Mouse (Mus musculus) layer of hippocampus, adult 2 months (tissue): ENCODE measurements at regions not wholly inside any gene's neighbourhood (a gene's known extent, or its start where the extent isn't known, plus 50 kb on each side); places are given as distances from the start of the nearest gene placed in this dataset.

Experiments
- DNase-seq, 2 experiments: peaks; one replicate each; pipeline ENCODE4 v3.0.0; 2022; ENCODE audit warnings: low spot score in 2 of 2
- H3K27ac ChIP-seq: fragments of 200-600 bp; 2 replicates; pipeline ENCODE4 v1.8.1; 2022
- H3K4me3 ChIP-seq: fragments of 200-600 bp; 2 replicates; pipeline ENCODE4 v1.8.1; 2022; ENCODE audit warnings: mild to moderate bottlenecking
- CTCF ChIP-seq: fragments of 200-600 bp; conservative IDR thresholded peaks from 2 replicates; pipeline ENCODE4 v1.8.1; 2022; ENCODE audit warnings: antibody characterized with exemption, mild to moderate bottlenecking, moderate library complexity

DNA sequence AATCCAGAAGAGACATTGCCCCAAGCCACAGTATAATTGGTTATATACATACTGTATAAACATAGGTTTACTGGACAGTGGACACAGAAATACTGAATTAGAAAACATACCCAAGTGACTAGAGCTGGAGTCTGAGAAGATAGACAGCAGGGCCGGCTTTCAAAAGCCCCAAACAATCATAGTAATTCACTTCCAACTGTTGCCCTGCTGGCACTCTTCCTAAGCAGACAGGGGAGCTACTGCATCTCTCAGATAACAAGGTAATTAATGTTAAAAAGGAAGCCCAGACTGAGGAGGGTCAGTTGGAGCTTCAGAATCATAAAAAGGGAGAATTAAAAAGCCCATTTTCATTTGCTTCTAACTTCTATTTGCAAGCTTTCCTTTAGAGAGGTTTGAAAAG lies 764.5 kb downstream of the Vgll3 start:
- DNase-seq: no peak
- Histone ChIP-seq H3K27ac (no peak overlapping the region), H3K4me3 (no peak overlapping the region)
- TF ChIP-seq CTCF: no peak

DNA sequence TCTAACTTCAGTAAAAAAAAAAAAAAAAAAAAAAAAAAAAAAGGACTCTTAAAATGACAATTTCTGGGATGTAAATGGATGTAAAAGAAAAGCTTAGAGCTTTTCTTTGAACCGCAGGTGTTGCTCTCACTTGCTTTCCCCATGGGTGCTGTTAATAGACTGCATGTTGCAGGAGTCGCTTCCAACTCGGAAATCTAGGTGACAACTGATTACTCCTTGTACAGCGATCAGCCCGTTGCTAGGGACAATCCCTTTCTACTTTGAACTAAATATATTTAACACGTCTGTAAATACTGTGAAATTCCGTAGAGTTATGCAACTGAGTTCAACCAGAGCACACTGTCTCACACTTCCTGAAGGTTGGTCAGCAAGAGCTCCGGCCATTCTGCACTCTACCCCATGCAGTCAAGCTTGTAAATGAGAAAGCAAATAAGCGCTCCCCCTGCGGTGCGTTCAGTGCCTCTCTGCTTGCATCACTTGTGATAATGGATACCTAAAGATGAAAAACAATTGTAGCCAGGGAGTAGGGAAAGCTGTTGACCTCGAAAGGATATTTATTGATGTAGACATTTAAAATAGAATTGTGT lies 770.7 kb downstream of the Vgll3 start:
- no peak for DNase-seq
- peak overlapping the region; percentile 37 for H3K4me3 ChIP-seq
- peak; percentile 33 for TF ChIP-seq CTCF
- H3K27ac ChIP-seq: no peak overlapping the region

DNA sequence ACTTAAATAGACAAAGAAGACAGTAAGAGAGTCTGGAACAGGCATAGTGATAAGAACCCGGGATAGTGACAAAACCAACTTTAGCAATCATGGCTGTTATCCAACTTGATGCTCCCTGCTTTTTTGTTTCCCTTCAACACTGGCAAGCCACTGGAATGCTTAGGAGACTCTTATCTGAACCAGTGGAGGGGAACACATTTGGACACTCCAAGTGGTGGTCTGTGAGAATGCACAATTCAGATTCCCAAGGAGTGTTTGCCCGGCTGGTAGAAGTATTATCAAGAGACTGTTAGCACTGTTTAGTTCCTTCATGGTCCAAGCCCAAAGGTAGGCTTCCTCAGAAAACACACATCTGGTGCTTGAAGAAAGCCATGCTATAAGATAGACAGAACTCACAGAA lies 787.2 kb downstream of the Vgll3 start:
- no peak for DNase-seq
- peak; percentile 33 for TF ChIP-seq CTCF
- H3K27ac ChIP-seq: no peak overlapping the region

DNA sequence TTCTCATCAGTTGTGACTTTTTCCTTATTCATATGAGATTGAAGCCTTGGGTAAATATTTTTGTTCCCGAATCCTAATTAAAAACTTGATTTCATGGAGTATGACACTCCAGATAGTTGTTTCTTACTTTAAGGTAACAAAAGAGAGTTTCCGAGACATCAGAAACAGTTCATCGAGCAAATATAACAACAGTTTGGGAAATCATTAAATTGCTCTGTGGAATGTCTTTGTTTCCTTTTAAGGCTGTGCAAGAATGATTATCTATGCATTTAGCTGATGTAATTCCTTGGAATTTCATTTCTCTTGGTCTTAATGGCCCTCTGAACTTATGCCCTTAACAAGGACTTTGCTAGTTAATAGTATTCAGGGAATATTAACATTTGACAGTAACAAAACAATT lies 787.6 kb downstream of the Vgll3 start:
- Histone ChIP-seq H3K27ac (no peak overlapping the region), H3K4me3 (no peak overlapping the region)
- TF ChIP-seq CTCF: no peak
- no peak for DNase-seq

More for the DNA sequence above, 787.2 kb downstream of the Vgll3 start:
- H3K4me3 ChIP-seq: no peak overlapping the region

DNA sequence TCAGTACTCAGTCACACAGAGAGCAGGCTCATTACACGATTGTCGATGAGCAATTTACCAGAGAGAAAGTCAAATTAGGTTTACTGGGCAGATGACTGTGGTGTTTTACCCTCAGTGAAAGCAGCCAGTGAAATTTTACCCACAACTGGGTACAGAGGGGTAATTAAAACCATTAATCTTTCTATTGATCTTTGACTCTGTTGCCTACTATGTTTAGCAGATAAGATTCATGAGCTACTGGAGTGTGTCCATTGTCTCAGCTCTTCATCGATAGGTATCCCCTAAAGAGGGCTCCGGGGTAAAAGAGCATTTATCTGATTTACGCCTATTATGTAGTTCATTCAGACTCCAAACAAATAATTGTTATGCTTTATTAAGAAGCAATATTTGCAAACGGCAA lies 788.8 kb downstream of the Vgll3 start:
- no peak overlapping the region for H3K4me3 ChIP-seq
- no peak for TF ChIP-seq CTCF
- no peak overlapping the region for H3K27ac ChIP-seq
- no peak for DNase-seq
